Mouse (Mus musculus): ENCODE measurements at regions not wholly inside any gene's neighbourhood (a gene's known extent, or its start where the extent isn't known, plus 50 kb on each side); places are given as distances from the start of the nearest gene placed in this dataset.
"Not testable (repeated sequence)": the region's sequence is repeated elsewhere in the genome, so short reads cannot be mapped to it uniquely, and the experiment has no call there.

- Histone ChIP-seq H3K9ac (no peak overlapping the region), H3K9me3 (no peaks in the 10 kb centered on the region), H3K36me3 (replicated peaks) (no peaks in the 10 kb centered on the region), H3K27me3 (no peaks in the 10 kb centered on the region), H3K4me1 (peaks cover 6% of the 10 kb centered on the region), H3K4me3 (replicated peaks) (no peak overlapping the region), H3K27ac (no peak overlapping the region), H3K4me2 (no peak overlapping the region)
- ATAC-seq (ENCODE audit: low FRiP score) = no peak
- WGBS = 56% methylated on average over 4 of the region's 4 CpGs
Observed at GRCm38 (mm10) chr4:53253680-53254079, 94.0 kb upstream of the Abca1 start.

- 94% methylated on average over 3 of the region's 3 CpGs for WGBS
- Histone ChIP-seq H3K4me3 (replicated peaks) (no peak overlapping the region), H3K9me3 (no peaks in the 10 kb centered on the region), H3K27ac (no peak overlapping the region), H3K36me3 (replicated peaks) (no peaks in the 10 kb centered on the region), H3K4me2 (no peak overlapping the region), H3K27me3 (no peaks in the 10 kb centered on the region), H3K4me1 (peaks cover 6% of the 10 kb centered on the region), H3K9ac (no peak overlapping the region)
- no peak for ATAC-seq (ENCODE audit: low FRiP score)
Observed at GRCm38 (mm10) chr4:53250325-53250724, 90.6 kb upstream of the Abca1 start.

DNA sequence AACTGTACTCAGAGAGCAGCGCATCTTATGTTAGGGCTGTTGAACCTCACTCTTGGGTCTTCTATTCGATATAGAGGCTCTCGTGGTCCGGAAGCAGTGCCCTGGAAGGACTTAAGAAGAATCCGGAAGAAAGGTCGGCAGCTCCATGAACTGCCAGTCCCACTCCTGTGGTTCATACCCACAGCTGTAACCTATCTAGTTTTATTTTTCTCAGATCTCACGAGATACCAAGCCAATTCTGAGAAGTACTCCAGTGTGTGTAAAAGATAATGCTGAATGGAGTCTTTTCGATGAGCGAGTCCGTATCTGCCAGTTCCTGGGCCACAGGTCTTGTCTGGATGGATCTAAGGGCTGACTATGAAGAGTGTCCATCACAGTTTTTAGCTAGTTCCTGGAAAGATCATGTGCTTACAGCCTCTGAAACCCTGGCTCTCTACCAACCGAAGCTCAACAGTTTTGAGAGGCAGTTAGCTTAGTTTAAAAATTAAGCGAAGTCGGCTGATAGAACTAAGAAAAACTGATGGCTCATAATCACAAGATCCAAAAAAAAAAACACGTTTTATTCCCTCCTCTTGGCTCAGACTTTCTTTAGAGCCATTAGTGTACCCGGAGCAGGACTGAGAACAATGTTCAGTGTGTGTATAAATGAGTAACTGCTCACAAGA is 86.5 kb upstream of the Abca1 start:
- H3K9me3 ChIP-seq = no peaks in the 10 kb centered on the region
- no peak overlapping the region for H3K4me2 ChIP-seq
- 85% methylated on average over 15 of the region's 15 CpGs for WGBS

GRCm38 (mm10) chr4:53245553-53245952 is 85.9 kb upstream of the Abca1 start:
- no peak overlapping the region for H3K4me3 ChIP-seq (replicated peaks)
- H3K27me3 ChIP-seq = no peaks in the 10 kb centered on the region
- no peak for ATAC-seq (ENCODE audit: low FRiP score)
- 96% methylated on average over 4 of the region's 4 CpGs for WGBS
- H3K4me1 ChIP-seq = no peaks in the 10 kb centered on the region
- no peaks in the 10 kb centered on the region for H3K9me3 ChIP-seq
- no peak overlapping the region for H3K9ac ChIP-seq
- no peaks in the 10 kb centered on the region for H3K36me3 ChIP-seq (replicated peaks)
- H3K4me2 ChIP-seq = no peak overlapping the region
- H3K27ac ChIP-seq = no peak overlapping the region

More for the DNA sequence above, 86.5 kb upstream of the Abca1 start:
- no peak overlapping the region for H3K27ac ChIP-seq
- no peaks in the 10 kb centered on the region for H3K27me3 ChIP-seq
- H3K4me3 ChIP-seq (replicated peaks) = no peak overlapping the region
- H3K9ac ChIP-seq = no peak overlapping the region
- no peak for ATAC-seq (ENCODE audit: low FRiP score)
- no peaks in the 10 kb centered on the region for H3K4me1 ChIP-seq
- no peaks in the 10 kb centered on the region for H3K36me3 ChIP-seq (replicated peaks)

GRCm38 (mm10) chr4:53243473-53243872 is 83.8 kb upstream of the Abca1 start:
- H3K36me3 ChIP-seq (replicated peaks); H3K9me3 ChIP-seq; H3K27me3 ChIP-seq; H3K4me3 ChIP-seq (replicated peaks); H3K4me1 ChIP-seq; H3K9ac ChIP-seq; ATAC-seq (ENCODE audit: low FRiP score); H3K27ac ChIP-seq; H3K4me2 ChIP-seq: not testable (repeated sequence)
- 95% methylated on average over 8 of the region's 8 CpGs for WGBS

DNA sequence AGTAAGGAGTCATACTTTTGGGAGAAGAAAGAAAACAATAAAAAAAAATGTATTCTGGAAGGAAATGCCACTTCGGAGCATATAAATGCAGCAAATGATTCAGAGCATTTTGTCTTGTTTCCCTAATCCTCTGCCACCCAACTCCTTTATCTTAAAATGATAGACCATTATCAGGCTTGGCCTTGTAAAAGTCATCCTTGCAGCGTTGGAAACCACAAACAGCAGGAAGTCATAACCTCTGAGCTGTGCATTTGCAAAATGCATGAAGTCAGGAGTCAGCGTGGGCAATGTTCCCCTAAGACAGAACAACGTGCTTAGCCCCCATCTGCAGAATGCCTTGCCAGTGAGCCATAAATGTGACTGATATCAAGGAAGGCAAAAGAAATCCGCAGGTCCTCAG is 80.2 kb upstream of the Abca1 start:
- 85% methylated on average over 5 of the region's 5 CpGs for WGBS
- H3K36me3 ChIP-seq (replicated peaks) = no peaks in the 10 kb centered on the region
- no peaks in the 10 kb centered on the region for H3K9me3 ChIP-seq

DNA sequence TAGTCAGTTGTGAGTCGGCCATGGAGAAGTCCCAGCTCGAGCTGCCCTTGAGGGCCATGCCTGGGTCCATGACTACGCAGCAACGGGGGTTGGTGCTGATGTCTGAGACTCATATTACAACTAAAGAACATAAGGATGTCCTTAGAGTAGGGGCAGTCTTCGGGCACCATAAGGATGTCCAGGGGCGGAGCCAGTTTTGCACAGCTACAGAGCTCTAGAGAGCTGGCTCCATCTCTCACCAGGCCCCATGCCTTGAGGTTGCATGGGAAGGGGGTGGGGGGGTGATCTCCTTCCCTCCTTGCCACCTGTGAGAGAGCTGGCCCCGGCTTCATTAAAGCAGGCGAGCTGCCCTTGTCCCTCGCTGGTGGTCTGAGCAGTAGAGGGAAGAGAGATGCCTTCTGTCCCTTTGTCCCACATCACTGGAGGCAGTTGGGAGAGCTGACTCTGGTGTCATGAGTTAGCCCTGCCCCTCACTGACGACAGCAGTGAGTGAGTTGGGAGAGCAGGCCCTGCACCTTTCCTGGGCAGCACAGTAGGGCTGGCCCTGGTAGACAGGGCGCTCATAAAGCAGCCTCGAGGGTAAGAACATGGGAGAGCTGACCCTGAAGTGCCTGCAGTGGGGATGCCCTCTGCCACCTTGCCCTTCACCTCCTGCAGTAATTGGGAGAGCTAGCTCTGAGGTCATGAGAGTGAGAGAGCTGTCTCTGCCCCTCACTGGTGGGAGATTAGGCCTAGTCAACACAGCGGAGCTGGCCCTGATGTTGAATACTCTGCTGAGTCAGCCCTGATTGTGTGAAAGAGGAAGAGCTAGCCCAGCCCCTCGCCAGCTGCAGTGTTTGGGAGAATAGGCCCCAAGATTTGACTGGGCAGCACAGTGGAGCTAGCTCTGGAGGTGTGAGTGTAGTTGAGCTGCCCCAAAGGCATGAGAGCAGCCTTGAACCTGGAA is 78.9 kb upstream of the Abca1 start:
- Histone ChIP-seq H3K4me2 (no peak overlapping the region), H3K27me3 (no peaks in the 10 kb centered on the region), H3K36me3 (replicated peaks) (no peaks in the 10 kb centered on the region), H3K27ac (no peak overlapping the region), H3K9ac (no peak overlapping the region), H3K9me3 (no peaks in the 10 kb centered on the region), H3K4me3 (replicated peaks) (no peak overlapping the region), H3K4me1 (no peaks in the 10 kb centered on the region; the same call in 1 of the 2 replicates)
- no peak for ATAC-seq (ENCODE audit: low FRiP score)
- WGBS = 81% methylated on average over 13 of the region's 14 CpGs

More for the DNA sequence above, 80.2 kb upstream of the Abca1 start:
- no peaks in the 10 kb centered on the region for H3K27me3 ChIP-seq
- no peak for ATAC-seq (ENCODE audit: low FRiP score)
- H3K27ac ChIP-seq = no peak overlapping the region
- H3K4me3 ChIP-seq (replicated peaks) = no peak overlapping the region
- H3K9ac ChIP-seq = no peak overlapping the region
- H3K4me2 ChIP-seq = no peak overlapping the region
- no peaks in the 10 kb centered on the region; the same call in 1 of the 2 replicates for H3K4me1 ChIP-seq

GRCm38 (mm10) chr4:53235870-53236269 is 76.2 kb upstream of the Abca1 start:
- no peaks in the 10 kb centered on the region for H3K27me3 ChIP-seq
- ATAC-seq (ENCODE audit: low FRiP score) = no peak

DNA sequence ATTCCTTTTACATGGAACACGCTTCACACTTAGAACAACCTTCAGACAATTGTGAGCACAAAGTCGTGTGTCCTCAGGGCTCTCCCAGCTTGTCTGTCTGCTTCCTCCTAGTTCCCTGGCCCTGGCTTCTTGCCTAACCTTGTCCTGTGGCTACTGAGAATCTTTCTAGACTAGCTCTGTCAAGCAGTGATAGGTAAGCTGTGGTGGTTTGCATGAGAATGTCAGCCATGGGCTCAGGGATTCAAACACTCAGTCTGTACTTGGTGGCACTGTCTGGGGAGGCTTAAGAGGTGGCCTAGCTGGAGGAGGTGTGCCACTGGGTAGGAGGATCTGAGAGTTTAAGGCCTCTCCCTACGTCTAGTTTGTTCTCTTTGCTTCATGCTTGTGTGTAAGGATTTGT is 72.7 kb upstream of the Abca1 start:
- no peak overlapping the region for H3K4me2 ChIP-seq
- H3K36me3 ChIP-seq (replicated peaks) = no peaks in the 10 kb centered on the region
- no peaks in the 10 kb centered on the region for H3K27me3 ChIP-seq
- H3K27ac ChIP-seq = no peak overlapping the region
- no peak overlapping the region for H3K4me3 ChIP-seq (replicated peaks)
- no peak for ATAC-seq (ENCODE audit: low FRiP score)
- H3K9ac ChIP-seq = no peak overlapping the region
- H3K4me1 ChIP-seq = peaks cover 6% of the 10 kb centered on the region; the same call in 1 of the 2 replicates
- H3K9me3 ChIP-seq = no peaks in the 10 kb centered on the region
- 69% methylated on average over 3 of the region's 3 CpGs for WGBS

More at GRCm38 (mm10) chr4:53235870-53236269, 76.2 kb upstream of the Abca1 start:
- Histone ChIP-seq H3K4me1 (peaks cover 3% of the 10 kb centered on the region; the same call in 1 of the 2 replicates), H3K9ac (no peak overlapping the region), H3K4me2 (no peak overlapping the region), H3K27ac (no peak overlapping the region), H3K4me3 (replicated peaks) (no peak overlapping the region), H3K36me3 (replicated peaks) (no peaks in the 10 kb centered on the region), H3K9me3 (no peaks in the 10 kb centered on the region)
- WGBS = 38% methylated on average over 2 of the region's 2 CpGs

- Histone ChIP-seq H3K9me3 (no peaks in the 10 kb centered on the region), H3K27me3 (no peaks in the 10 kb centered on the region), H3K4me2 (no peak overlapping the region), H3K9ac (no peak overlapping the region), H3K4me1 (peaks cover 6% of the 10 kb centered on the region; the same call in 1 of the 2 replicates), H3K4me3 (replicated peaks) (no peak overlapping the region), H3K36me3 (replicated peaks) (no peaks in the 10 kb centered on the region), H3K27ac (no peak overlapping the region)
- ATAC-seq (ENCODE audit: low FRiP score) = no peak
- 54% methylated on average over 4 of the region's 4 CpGs for WGBS
Observed at GRCm38 (mm10) chr4:53231867-53232266, 72.2 kb upstream of the Abca1 start.

DNA sequence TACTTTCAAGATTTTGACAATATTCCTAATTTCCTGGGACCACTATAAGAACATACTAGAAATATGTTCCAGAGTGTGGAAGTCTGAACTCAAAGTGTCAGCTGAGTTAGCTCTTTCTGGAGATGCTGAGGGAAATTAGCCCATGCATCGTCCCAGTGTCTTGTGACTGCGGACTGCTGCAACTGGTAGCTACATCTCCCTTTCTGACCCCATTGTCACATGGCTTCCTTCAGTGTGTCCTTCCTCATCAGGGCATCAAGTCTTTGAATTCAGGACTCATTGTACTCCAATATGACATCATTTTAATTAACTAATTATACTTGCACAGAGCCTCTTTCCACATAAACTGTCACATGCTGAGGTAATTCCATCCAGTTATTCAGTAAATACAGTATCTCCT is 71.4 kb upstream of the Abca1 start:
- H3K4me1 ChIP-seq = peaks cover 6% of the 10 kb centered on the region; the same call in 1 of the 2 replicates
- 81% methylated on average over 2 of the region's 2 CpGs for WGBS
- H3K27ac ChIP-seq = no peak overlapping the region
- H3K9ac ChIP-seq = no peak overlapping the region
- no peaks in the 10 kb centered on the region for H3K36me3 ChIP-seq (replicated peaks)
- no peak overlapping the region for H3K4me2 ChIP-seq
- ATAC-seq (ENCODE audit: low FRiP score) = no peak
- no peaks in the 10 kb centered on the region for H3K27me3 ChIP-seq
- H3K4me3 ChIP-seq (replicated peaks) = no peak overlapping the region
- H3K9me3 ChIP-seq = no peaks in the 10 kb centered on the region

- Histone ChIP-seq H3K27me3 (no peaks in the 10 kb centered on the region), H3K4me2 (no peak overlapping the region), H3K9me3 (no peaks in the 10 kb centered on the region), H3K9ac (no peak overlapping the region), H3K36me3 (replicated peaks) (no peaks in the 10 kb centered on the region), H3K4me3 (replicated peaks) (no peak overlapping the region), H3K4me1 (peaks cover 6% of the 10 kb centered on the region; the same call in 1 of the 2 replicates), H3K27ac (no peak overlapping the region)
- 69% methylated on average over 4 of the region's 4 CpGs for WGBS
- no peak for ATAC-seq (ENCODE audit: low FRiP score)
Observed at GRCm38 (mm10) chr4:53228444-53228843, 68.7 kb upstream of the Abca1 start.
